Mouse (Mus musculus) frontal cortex, postnatal 25 days (tissue): ENCODE measurements around the gene Ghdc.

Experiments
- DNase-seq, 2 experiments: peaks; one replicate each; pipeline ENCODE4 v3.0.0; 2022; ENCODE audit warnings: low spot score in 2 of 2

The Ghdc gene

GRCm38 (mm10) chr11:100746546-100746945 is 24.2 kb downstream of the Ghdc start:
- DNase-seq = no peak

- DNase-seq = peak in 1 of 2 experiments; percentile 45
These were observed 25.7 kb downstream of the Ghdc start for GRCm38 (mm10) chr11:100745085-100745484.

GRCm38 (mm10) chr11:100741348-100741747 is 29.4 kb downstream of the Ghdc start:
- DNase-seq = no peak

GRCm38 (mm10) chr11:100738749-100739148 is 32.0 kb downstream of the Ghdc start:
- no peak for DNase-seq

GRCm38 (mm10) chr11:100738066-100738604 is 32.6 kb downstream of the Ghdc start, which contains the start of gene Rab5c:
TSS of gene Rab5c (minus strand) at chr11:100738215.
- peak; percentile 94 to 97 for DNase-seq

- no peak for DNase-seq
These were observed 33.5 kb downstream of the Ghdc start for GRCm38 (mm10) chr11:100737105-100737733.

GRCm38 (mm10) chr11:100736746-100737080 is 34.0 kb downstream of the Ghdc start:
- DNase-seq = no peak

- DNase-seq = no peak
These were observed 34.6 kb downstream of the Ghdc start for GRCm38 (mm10) chr11:100735954-100736745.

- no peak for DNase-seq
These were observed 35.5 kb downstream of the Ghdc start for GRCm38 (mm10) chr11:100735134-100735865.

GRCm38 (mm10) chr11:100730477-100731205 is 40.1 kb downstream of the Ghdc start:
- no peak for DNase-seq

- no peak for DNase-seq
These were observed 40.8 kb downstream of the Ghdc start for GRCm38 (mm10) chr11:100729976-100730375.

GRCm38 (mm10) chr11:100728601-100729000 is 42.2 kb downstream of the Ghdc start:
- DNase-seq = no peak

GRCm38 (mm10) chr11:100727201-100727600 is 43.6 kb downstream of the Ghdc start:
- no peak for DNase-seq

- no peak for DNase-seq
These were observed 45.7 kb downstream of the Ghdc start for GRCm38 (mm10) chr11:100724919-100725512.

GRCm38 (mm10) chr11:100722493-100723028 is 48.2 kb downstream of the Ghdc start:
- no peak for DNase-seq

GRCm38 (mm10) chr11:100721776-100722492 is 48.8 kb downstream of the Ghdc start:
- no peak for DNase-seq

GRCm38 (mm10) chr11:100721254-100721653 is 49.5 kb downstream of the Ghdc start:
- no peak for DNase-seq

- no peak for DNase-seq
These were observed 50.4 kb downstream of the Ghdc start for GRCm38 (mm10) chr11:100720345-100720744.

GRCm38 (mm10) chr11:100719893-100720292 is 50.9 kb downstream of the Ghdc start:
- DNase-seq = no peak

- DNase-seq = no peak
These were observed 51.4 kb downstream of the Ghdc start for GRCm38 (mm10) chr11:100719312-100719711.
